Mouse (Mus musculus): ENCODE results near the gene Cln6.

The Cln6 gene

DNA sequence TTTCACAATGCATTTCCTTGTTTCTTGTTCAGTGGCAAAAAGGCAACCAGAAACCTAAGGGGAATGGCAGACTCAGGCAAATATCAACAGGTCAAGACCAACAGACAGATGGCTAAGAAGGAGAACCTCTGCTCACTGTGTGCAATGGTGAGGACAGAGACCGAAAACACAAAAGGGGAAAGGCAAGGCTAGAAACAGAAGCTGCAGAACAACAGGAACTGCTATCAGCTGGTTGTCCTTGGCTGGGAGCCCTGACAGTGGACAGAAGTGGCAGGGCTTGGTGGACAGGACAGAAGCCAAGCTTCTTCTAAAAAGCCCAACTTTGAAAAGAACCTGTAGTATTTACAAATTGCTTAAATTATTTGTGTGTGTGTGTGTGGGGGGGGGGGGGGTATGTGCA is 55.9 kb downstream of the Cln6 start:
- no peak for DNase-seq (ENCODE audit: low spot score)

All from layer of hippocampus, adult 11-12 months (tissue).